Comparison of ENCODE assay signal across 14 mouse cellular contexts in the genomic region with DNA sequence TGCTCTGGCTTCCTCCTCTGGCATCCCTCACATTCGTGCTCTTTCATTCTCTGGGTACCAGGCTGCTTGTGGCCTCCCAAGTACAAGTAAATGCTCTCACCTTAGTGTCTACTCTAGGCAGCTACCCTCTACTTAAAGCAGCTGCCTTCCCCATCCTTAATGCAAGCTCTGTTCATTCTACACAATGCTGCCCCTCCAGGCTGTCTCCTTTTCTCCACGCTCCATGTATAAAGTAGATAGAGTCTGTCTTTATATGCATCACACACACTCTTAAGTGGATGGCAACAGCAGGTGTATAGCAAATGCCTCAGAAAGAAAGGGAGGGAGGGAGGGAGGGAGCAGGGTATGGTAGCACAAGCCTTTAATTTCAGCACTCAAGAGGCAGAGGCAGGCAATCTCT.
DNase-seq lines count a peak whose midpoint lies in the region; ATAC-seq lines count a peak whose summit lies in the region.
"Had no signal": no experiment of that assay in that cellular context is flagged by ENCODE, and none has a peak within 500 bp of the region (broad histone marks: within the 10 kb centered on the region; RNA-seq: fewer than 3 reads in every experiment).

No protein-coding gene starts in this region.

- H3K36me3 ChIP-seq in heart, embryonic 10.5 days = no peaks in the 10 kb centered on the region
- H3K36me3 ChIP-seq in midbrain, embryonic 10.5 days = 0 out of 2 replicates have a peak, but pooled peaks cover 8% of the 10 kb centered on the region
- H3K36me3 ChIP-seq in midbrain, embryonic 11.5 days (ENCODE audit: control insufficient read depth, insufficient read depth, low read length) = no peaks in the 10 kb centered on the region
- H3K36me3 ChIP-seq in hindbrain, embryonic 12.5 days = no peaks in the 10 kb centered on the region
- no peaks in the 10 kb centered on the region for H3K36me3 ChIP-seq in neural tube, embryonic 13.5 days
- H3K36me3 ChIP-seq in liver, embryonic 12.5 days = no peaks in the 10 kb centered on the region
- H3K36me3 ChIP-seq: kidney, embryonic 15.5 days; liver, embryonic 13.5 days had no signal

- H3K4me2 ChIP-seq in midbrain, embryonic 11.5 days = no peak overlapping the region
- H3K4me2 ChIP-seq in hindbrain, embryonic 12.5 days (replicated peaks) = no peak overlapping the region
- H3K4me2 ChIP-seq in neural tube, embryonic 13.5 days = no peak overlapping the region
- no peak overlapping the region for H3K4me2 ChIP-seq in liver, embryonic 12.5 days
- H3K4me2 ChIP-seq: liver, embryonic 13.5 days had no signal

- 69% methylated on average over 2 of the region's 2 CpGs for WGBS in heart, embryonic 10.5 days
- WGBS in midbrain, embryonic 10.5 days = 71% methylated on average over 2 of the region's 2 CpGs
- WGBS in midbrain, embryonic 11.5 days = 76% methylated on average over 2 of the region's 2 CpGs
- 63% methylated on average over 2 of the region's 2 CpGs for WGBS in hindbrain, embryonic 12.5 days
- WGBS in neural tube, embryonic 13.5 days = 46% methylated on average over 2 of the region's 2 CpGs
- WGBS in liver, embryonic 12.5 days (ENCODE audit: insufficient replicate concordance) = 65% methylated on average over 2 of the region's 2 CpGs

- ATAC-seq in midbrain, embryonic 11.5 days (ENCODE audit: low FRiP score) = no peak
- ATAC-seq in hindbrain, embryonic 12.5 days (ENCODE audit: low FRiP score) = no peak
- 0 out of 2 replicates have a peak, but pooled peaks have one; percentile 8 for ATAC-seq in neural tube, embryonic 13.5 days (ENCODE audit: low read depth)
- ATAC-seq in liver, embryonic 12.5 days = no peak

- peak overlapping the region; percentile 83 for H3K27ac ChIP-seq in heart, embryonic 10.5 days
- peak overlapping the region; percentile 77 for H3K27ac ChIP-seq in midbrain, embryonic 10.5 days (replicated peaks)
- no peak overlapping the region for H3K27ac ChIP-seq in midbrain, embryonic 11.5 days (ENCODE audit: low read depth, low read length)
- H3K27ac ChIP-seq in hindbrain, embryonic 12.5 days = peak overlapping the region; percentile 57; the same call in 1 of the 2 replicates
- peak overlapping the region; percentile 20; the same call in 1 of the 2 replicates for H3K27ac ChIP-seq in neural tube, embryonic 13.5 days (replicated peaks)
- no peak overlapping the region for H3K27ac ChIP-seq in liver, embryonic 12.5 days
- H3K27ac ChIP-seq: liver, embryonic 13.5 days had no signal

- H3K4me3 ChIP-seq in heart, embryonic 10.5 days = no peak overlapping the region
- H3K4me3 ChIP-seq in midbrain, embryonic 10.5 days = no peak overlapping the region
- H3K4me3 ChIP-seq in midbrain, embryonic 11.5 days (ENCODE audit: low read depth, low read length) = no peak overlapping the region
- no peak overlapping the region for H3K4me3 ChIP-seq in hindbrain, embryonic 12.5 days
- H3K4me3 ChIP-seq in neural tube, embryonic 13.5 days = no peak overlapping the region
- no peak overlapping the region for H3K4me3 ChIP-seq in liver, embryonic 12.5 days
- H3K4me3 ChIP-seq: kidney, embryonic 15.5 days; liver, embryonic 13.5 days had no signal

- no peaks in the 10 kb centered on the region for H3K9me3 ChIP-seq in heart, embryonic 10.5 days
- no peaks in the 10 kb centered on the region for H3K9me3 ChIP-seq in midbrain, embryonic 10.5 days (replicated peaks)
- H3K9me3 ChIP-seq in midbrain, embryonic 11.5 days (ENCODE audit: control insufficient read depth, low read length) = no peaks in the 10 kb centered on the region
- H3K9me3 ChIP-seq in hindbrain, embryonic 12.5 days (replicated peaks) = no peaks in the 10 kb centered on the region
- H3K9me3 ChIP-seq in neural tube, embryonic 13.5 days = no peaks in the 10 kb centered on the region
- H3K9me3 ChIP-seq in liver, embryonic 12.5 days (replicated peaks) = no peaks in the 10 kb centered on the region
- H3K9me3 ChIP-seq: kidney, embryonic 15.5 days; liver, embryonic 13.5 days had no signal

- no peaks in the 10 kb centered on the region for H3K27me3 ChIP-seq in heart, embryonic 10.5 days (ENCODE audit: insufficient read depth, poor library complexity, severe bottlenecking)
- H3K27me3 ChIP-seq in midbrain, embryonic 10.5 days (ENCODE audit: low read depth, poor library complexity, severe bottlenecking) = no peaks in the 10 kb centered on the region
- no peaks in the 10 kb centered on the region for H3K27me3 ChIP-seq in midbrain, embryonic 11.5 days (ENCODE audit: control insufficient read depth, insufficient read depth, low read length)
- no peaks in the 10 kb centered on the region for H3K27me3 ChIP-seq in hindbrain, embryonic 12.5 days
- no peaks in the 10 kb centered on the region for H3K27me3 ChIP-seq in neural tube, embryonic 13.5 days
- no peaks in the 10 kb centered on the region for H3K27me3 ChIP-seq in liver, embryonic 12.5 days (replicated peaks)
- H3K27me3 ChIP-seq: kidney, embryonic 15.5 days; liver, embryonic 13.5 days had no signal

- peaks cover 51% of the 10 kb centered on the region for H3K4me1 ChIP-seq in heart, embryonic 10.5 days
- H3K4me1 ChIP-seq in midbrain, embryonic 10.5 days = peaks cover 90% of the 10 kb centered on the region
- peaks cover 32% of the 10 kb centered on the region for H3K4me1 ChIP-seq in midbrain, embryonic 11.5 days (ENCODE audit: control insufficient read depth, insufficient read depth, low read length)
- H3K4me1 ChIP-seq in hindbrain, embryonic 12.5 days = peaks cover 65% of the 10 kb centered on the region
- H3K4me1 ChIP-seq in neural tube, embryonic 13.5 days (replicated peaks) = peaks cover 82% of the 10 kb centered on the region
- H3K4me1 ChIP-seq in liver, embryonic 12.5 days = peaks cover 26% of the 10 kb centered on the region

- DNase-seq in heart, embryonic 10.5 days (ENCODE audit: low spot score) = no peak
- DNase-seq in heart, adult 18-20 months = no peak
- DNase-seq in midbrain, embryonic 10.5 days (ENCODE audit: low spot score) = no peak
- no peak for DNase-seq in midbrain, embryonic 11.5 days (ENCODE audit: low spot score, missing footprints)
- no peak for DNase-seq in ovary, adult 18-20 months (ENCODE audit: low spot score)
- DNase-seq: adrenal gland, adult 2 months; cerebellum, adult 9-11 months; liver, embryonic 13.5 days; lung, postnatal 14 days; right cerebral cortex, postnatal 25 days had no signal

- no peak overlapping the region for H3K9ac ChIP-seq in midbrain, embryonic 11.5 days (ENCODE audit: low read length)
- H3K9ac ChIP-seq in hindbrain, embryonic 12.5 days = no peak overlapping the region
- H3K9ac ChIP-seq in neural tube, embryonic 13.5 days = 0 out of 2 replicates have a peak overlapping the region, but pooled peaks have one; percentile 17
- no peak overlapping the region for H3K9ac ChIP-seq in liver, embryonic 12.5 days
- H3K9ac ChIP-seq: kidney, embryonic 15.5 days; liver, embryonic 13.5 days had no signal

Comparison
In these comparisons a context has a peak if more than half of its experiments do, and no peak if none do; other contexts are left out.
1. H3K27ac ChIP-seq: peak in heart, embryonic 10.5 days (single experiment), midbrain, embryonic 10.5 days (single experiment), hindbrain, embryonic 12.5 days (single experiment) and neural tube, embryonic 13.5 days (single experiment); none in midbrain, embryonic 11.5 days (single experiment) and liver, embryonic 12.5 days (single experiment).